Mouse (Mus musculus): ENCODE measurements around the gene Trmt6. TPM values are rescaled to one million over a fixed set of nuclear protein-coding genes. Genes with fewer than 3 reads are reported as not detected.

The Trmt6 gene
- total RNA-seq, 2 experiments from 2014 or later, result 5.1 to 6.8 TPM

Other genes starting within 250 kb of the Trmt6 start
- gene Gpcpd1, start 228.3 kb downstream of the Trmt6 start, total RNA-seq (2021), result 100 to 1,000 TPM; 220 to 252 TPM
- 1 to 10 TPM; 6.8 to 8.2 TPM for gene Shld1, start 129.1 kb downstream of the Trmt6 start, total RNA-seq (2021)
- gene Chgb, start 34.8 kb downstream of the Trmt6 start, total RNA-seq (2021), result under 1 TPM; 0.09 to 0.14 TPM
- gene Mcm8, start 86 bp upstream of the Trmt6 start, total RNA-seq (2021), result 1 to 10 TPM; 1.6 to 1.8 TPM
- gene Crls1, start 30.6 kb upstream of the Trmt6 start, total RNA-seq (2021), result 10 to 100 TPM; 13.4 to 15.8 TPM
- not detected for gene Lrrn4, start 64.8 kb upstream of the Trmt6 start, total RNA-seq (2021)
- gene Fermt1, start 129.9 kb upstream of the Trmt6 start, total RNA-seq (2021), result not detected